In the genomic region with DNA sequence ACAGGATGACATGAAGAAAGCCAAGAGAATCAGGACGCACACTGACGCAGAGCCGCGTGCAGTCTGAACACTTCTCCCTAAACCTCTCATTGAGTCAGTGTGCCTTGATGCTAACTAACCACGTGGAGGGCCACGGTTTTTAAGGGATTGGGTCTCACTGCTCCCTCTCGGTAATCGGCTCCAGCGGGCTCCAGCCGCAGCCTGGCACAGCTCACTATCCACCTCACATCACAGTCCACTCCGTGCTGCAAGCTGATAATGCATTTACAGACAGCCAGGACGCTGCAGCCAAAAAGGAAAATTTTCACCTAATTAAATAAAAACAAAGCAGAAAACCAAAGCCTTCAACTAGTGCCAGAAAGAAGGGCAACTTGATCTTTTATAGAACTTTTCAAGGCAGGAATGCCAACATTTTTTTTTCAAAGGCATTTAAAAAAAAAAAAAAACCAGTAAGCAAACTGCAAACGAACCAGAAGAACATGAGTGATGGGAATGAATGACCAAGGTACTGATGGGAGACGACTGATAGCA, we compare ENCODE assay signal across 13 mouse cellular contexts. TPM values are rescaled to one million over a fixed set of nuclear protein-coding genes. Genes with fewer than 3 reads are reported as not detected.
DNase-seq lines count a peak whose midpoint lies in the region; ATAC-seq and TF ChIP-seq lines count a peak whose summit lies in the region.
"Had no signal": no experiment of that assay in that cellular context is flagged by ENCODE, and none has a peak within 500 bp of the region (broad histone marks: within the 10 kb centered on the region; RNA-seq: fewer than 3 reads in every experiment).

No protein-coding gene starts in this region.

- no peak for DNase-seq in heart, embryonic 10.5 days (ENCODE audit: low spot score)
- no peak for DNase-seq in heart, adult 2 months
- DNase-seq in lung, postnatal 25 days (ENCODE audit: low spot score): no peak
- peak; percentile 83 for DNase-seq in embryonic facial prominence, embryonic 14.5 days (ENCODE audit: low spot score)
- no peak for DNase-seq in kidney, postnatal 25 days
- no peak for DNase-seq in left cerebral cortex, adult 2 months (ENCODE audit: extremely low spot score in 1 of 2, low spot score in 2 of 2)
- DNase-seq: B cell, adult 2 months; cerebellum, adult 18-20 months; liver, postnatal 0 days; midbrain, embryonic 14.5 days had no signal

- TF ChIP-seq CTCF in heart, adult 2 months (IDR thresholded peaks at IDR 0.05): no peak
- TF ChIP-seq CTCF in left cerebral cortex, adult 2 months (IDR thresholded peaks at IDR 0.05): no peak

- no peak overlapping the region for H3K9ac ChIP-seq in heart, adult 2 months (ENCODE audit: low read depth, low read length)
- H3K9ac ChIP-seq in lung, embryonic 16.5 days (ENCODE audit: low read length): no peak overlapping the region
- 0 out of 2 replicates have a peak overlapping the region, but pooled peaks have one; percentile 1 for H3K9ac ChIP-seq in embryonic facial prominence, embryonic 14.5 days (ENCODE audit: low read depth, low read length)
- H3K9ac ChIP-seq in limb, embryonic 13.5 days: no peak overlapping the region
- H3K9ac ChIP-seq: kidney, embryonic 15.5 days; liver, postnatal 0 days had no signal

- peak overlapping the region; percentile 38; the same call in 1 of the 2 replicates for H3K27ac ChIP-seq in heart, embryonic 10.5 days
- no peak overlapping the region for H3K27ac ChIP-seq in heart, adult 2 months
- H3K27ac ChIP-seq in lung, embryonic 16.5 days (ENCODE audit: low read length): peak overlapping the region; percentile 71
- H3K27ac ChIP-seq in embryonic facial prominence, embryonic 14.5 days (replicated peaks; ENCODE audit: low read depth, low read length): peak overlapping the region; percentile 65; the same call in 1 of the 2 replicates
- H3K27ac ChIP-seq in limb, embryonic 13.5 days: peak overlapping the region; percentile 39
- H3K27ac ChIP-seq in left cerebral cortex, adult 2 months: no peak overlapping the region; the same call in 1 of the 2 replicates
- H3K27ac ChIP-seq: kidney, embryonic 15.5 days had no signal

- no peaks in the 10 kb centered on the region for H3K36me3 ChIP-seq in heart, embryonic 10.5 days
- no peaks in the 10 kb centered on the region for H3K36me3 ChIP-seq in heart, adult 2 months (ENCODE audit: control insufficient read depth, insufficient read depth, low read length)
- no peaks in the 10 kb centered on the region for H3K36me3 ChIP-seq in lung, embryonic 16.5 days (ENCODE audit: control insufficient read depth, insufficient read depth, low read length)
- no peaks in the 10 kb centered on the region; the same call in 1 of the 2 replicates for H3K36me3 ChIP-seq in embryonic facial prominence, embryonic 14.5 days (ENCODE audit: control insufficient read depth, insufficient read depth, low read length)
- H3K36me3 ChIP-seq in limb, embryonic 13.5 days: no peaks in the 10 kb centered on the region
- H3K36me3 ChIP-seq: kidney, embryonic 15.5 days had no signal

- intact Hi-C loops in heart, adult 2 months (cut with DNase I): no loop called here
- intact Hi-C loops in left cerebral cortex, adult 2 months (cut with DNase I): no loop called here

- H3K9me3 ChIP-seq in heart, embryonic 10.5 days: no peaks in the 10 kb centered on the region
- no peaks in the 10 kb centered on the region for H3K9me3 ChIP-seq in lung, embryonic 16.5 days (ENCODE audit: control insufficient read depth, low read length)
- H3K9me3 ChIP-seq in embryonic facial prominence, embryonic 14.5 days (ENCODE audit: control insufficient read depth, low read length): no peaks in the 10 kb centered on the region
- no peaks in the 10 kb centered on the region for H3K9me3 ChIP-seq in limb, embryonic 13.5 days
- H3K9me3 ChIP-seq: kidney, embryonic 15.5 days had no signal

- peaks cover 69% of the 10 kb centered on the region for H3K4me1 ChIP-seq in heart, embryonic 10.5 days
- peaks cover 10% of the 10 kb centered on the region for H3K4me1 ChIP-seq in heart, adult 2 months (ENCODE audit: control insufficient read depth, insufficient read depth, low read length)
- peaks cover 58% of the 10 kb centered on the region for H3K4me1 ChIP-seq in lung, embryonic 16.5 days (replicated peaks; ENCODE audit: control insufficient read depth, insufficient read depth, low read length)
- H3K4me1 ChIP-seq in embryonic facial prominence, embryonic 14.5 days (ENCODE audit: control insufficient read depth, insufficient read depth, low read length): peaks cover 65% of the 10 kb centered on the region
- peaks cover 80% of the 10 kb centered on the region for H3K4me1 ChIP-seq in limb, embryonic 13.5 days

- H3K79me2 ChIP-seq in heart, adult 2 months (replicated peaks; ENCODE audit: control insufficient read depth, insufficient read depth, low read length): no peaks in the 10 kb centered on the region

- no peak for TF ChIP-seq EP300 in heart, adult 2 months (IDR thresholded peaks at IDR 0.05; ENCODE audit: insufficient read depth, low read depth, low read length)

- H3K4me2 ChIP-seq in lung, embryonic 16.5 days (ENCODE audit: low read depth, low read length): no peak overlapping the region
- H3K4me2 ChIP-seq in embryonic facial prominence, embryonic 14.5 days (ENCODE audit: low read depth, low read length): no peak overlapping the region
- no peak overlapping the region for H3K4me2 ChIP-seq in limb, embryonic 13.5 days (replicated peaks)
- H3K4me2 ChIP-seq: kidney, embryonic 15.5 days had no signal

- WGBS in heart, embryonic 10.5 days: 69% methylated on average over 14 of the region's 14 CpGs
- 81% methylated on average over 14 of the region's 14 CpGs for whole genome bisulfite sequencing in heart, adult 2 months
- WGBS in lung, embryonic 16.5 days: 40% methylated on average over 14 of the region's 14 CpGs
- 50% methylated on average over 14 of the region's 14 CpGs for WGBS in embryonic facial prominence, embryonic 14.5 days
- WGBS in limb, embryonic 13.5 days: 49% methylated on average over 14 of the region's 14 CpGs

- peak; percentile 64 for ATAC-seq in lung, embryonic 16.5 days (ENCODE audit: low read depth)
- ATAC-seq in embryonic facial prominence, embryonic 14.5 days (ENCODE audit: low read depth): peak; percentile 42; the same call in 1 of the 2 replicates
- no peak for ATAC-seq in limb, embryonic 13.5 days (ENCODE audit: low FRiP score, low read depth)

- no peak overlapping the region for H3K4me3 ChIP-seq in heart, embryonic 10.5 days
- H3K4me3 ChIP-seq in heart, adult 2 months: no peak overlapping the region
- no peak overlapping the region for H3K4me3 ChIP-seq in lung, embryonic 16.5 days (ENCODE audit: low read length)
- no peak overlapping the region for H3K4me3 ChIP-seq in embryonic facial prominence, embryonic 14.5 days (ENCODE audit: low read depth, low read length)
- no peak overlapping the region for H3K4me3 ChIP-seq in limb, embryonic 13.5 days
- H3K4me3 ChIP-seq in left cerebral cortex, adult 2 months: no peak overlapping the region
- H3K4me3 ChIP-seq: kidney, embryonic 15.5 days had no signal

- no peak for TF ChIP-seq POLR2A in heart, adult 2 months (IDR thresholded peaks at IDR 0.05; ENCODE audit: insufficient read depth, low read depth, low read length)

- no peaks in the 10 kb centered on the region for H3K27me3 ChIP-seq in heart, embryonic 10.5 days (ENCODE audit: insufficient read depth, poor library complexity, severe bottlenecking)
- H3K27me3 ChIP-seq in heart, adult 2 months (ENCODE audit: control insufficient read depth, insufficient read depth, low read length): no peaks in the 10 kb centered on the region
- H3K27me3 ChIP-seq in lung, embryonic 16.5 days (ENCODE audit: control insufficient read depth, insufficient read depth, low read depth, low read length): no peaks in the 10 kb centered on the region
- H3K27me3 ChIP-seq in embryonic facial prominence, embryonic 14.5 days (replicated peaks; ENCODE audit: control insufficient read depth, insufficient read depth, low read length): no peaks in the 10 kb centered on the region
- H3K27me3 ChIP-seq in limb, embryonic 13.5 days: no peaks in the 10 kb centered on the region
- H3K27me3 ChIP-seq: kidney, embryonic 15.5 days had no signal

RNA-seq across cellular contexts. Expression of gene Ldlrad3, which starts 57.6 kb away (rescaled TPM):
- polyA plus RNA-seq in heart, embryonic 10.5 days (2016; fragmentation: Nextera tagmentation; extraction: Ambion mirVana): 24.6 and 27.5 TPM in 2 replicates
- 1 to 10 TPM; 3.3 to 3.8 TPM for total RNA-seq in heart, adult 2 months (2021)
- 4.8 and 5.3 TPM in 2 replicates for polyA plus RNA-seq in heart, adult 2 months (2012; rRNA removed)
- polyA plus RNA-seq in lung, embryonic 16.5 days (2015; fragmentation: Nextera tagmentation; extraction: Ambion mirVana): 47.2 and 50.0 TPM in 2 replicates
- 48.2 and 48.8 TPM in 2 replicates for polyA plus RNA-seq in embryonic facial prominence, embryonic 14.5 days (2014; fragmentation: Nextera tagmentation; extraction: Ambion mirVana)
- polyA plus RNA-seq in limb, embryonic 13.5 days (2015; fragmentation: Nextera tagmentation; extraction: Ambion mirVana): 63.6 and 71.9 TPM in 2 replicates
- 10 to 100 TPM in 1 of 2 experiments, 1 to 10 TPM in 1; 9.1 to 10.3 TPM for total RNA-seq in left cerebral cortex, adult 2 months (2021)

Comparison
In these comparisons a context has a peak if more than half of its experiments do, and no peak if none do; other contexts are left out.
1. H3K27ac ChIP-seq: peak in heart, embryonic 10.5 days (single experiment), lung, embryonic 16.5 days (single experiment), embryonic facial prominence, embryonic 14.5 days (single experiment) and limb, embryonic 13.5 days (single experiment); none in heart, adult 2 months (single experiment) and left cerebral cortex, adult 2 months (single experiment).